Mouse (Mus musculus): ENCODE results near the gene Fkbp11.

DNA sequence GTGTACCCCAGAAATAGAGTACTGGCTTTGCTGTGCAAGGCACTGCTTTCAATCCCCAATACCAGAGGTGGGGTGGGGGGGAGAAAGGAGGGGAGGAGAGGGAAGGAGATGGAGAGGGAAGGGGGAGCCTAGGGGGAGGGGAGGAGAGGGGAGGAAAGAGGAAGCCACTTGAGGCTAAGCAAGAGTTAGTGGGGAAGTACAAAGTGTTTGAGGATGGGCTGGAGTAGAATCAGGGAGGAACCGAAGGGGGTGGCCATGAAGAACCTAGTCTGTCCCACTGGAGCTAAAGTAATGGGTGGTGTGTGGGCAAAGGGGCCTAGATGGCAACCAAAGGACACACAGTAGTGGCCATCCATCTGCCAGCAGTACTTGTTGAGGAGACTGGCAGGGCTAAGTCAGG, 44.3 kb downstream of the Fkbp11 start:
- TF ChIP-seq POLR2A (IDR thresholded peaks at IDR 0.05; ENCODE audit: insufficient read depth, low read depth, low read length): no peak
- TF ChIP-seq CTCF (IDR thresholded peaks at IDR 0.05; ENCODE audit: insufficient read depth, low read depth, low read length): no peak

Data from olfactory bulb, adult 2 months (tissue).